Mouse (Mus musculus) ES-E14 (cell line): ENCODE measurements around the gene Slc9b1. TPM values are rescaled to one million over a fixed set of nuclear protein-coding genes. Genes with fewer than 3 reads are reported as not detected.

ENCODE experiments used
- DNase-seq: peaks from one replicate; pipeline ENCODE4 v3.0.0-alpha.2; 2013; ENCODE audit warnings: low read depth, low spot score
- H3K27ac ChIP-seq: 2 replicates; pipeline ENCODE4 v1.5.1; 2012; ENCODE audit warnings: low read depth, mild to moderate bottlenecking, low read length, moderate library complexity, mixed read lengths; ENCODE audit not compliant: poor library complexity, insufficient read depth, severe bottlenecking
- H3K36me3 ChIP-seq: 2 replicates; pipeline ENCODE4 v1.6.1; 2012; ENCODE audit warnings: mild to moderate bottlenecking, low read length, moderate library complexity, mixed read lengths; ENCODE audit not compliant: control insufficient read depth, poor library complexity, insufficient read depth, severe bottlenecking
- H3K4me1 ChIP-seq, 2 experiments: fragments of 150-350 bp in 1 of 2; sonication (generic) in 1 of 2; 2 replicates each; pipeline ENCODE4 v1.6.1; 2012; ENCODE audit warnings: low read length in 2 of 2, mild to moderate bottlenecking in 1 of 2, mixed read lengths in 1 of 2; ENCODE audit not compliant: control insufficient read depth in 2 of 2, insufficient read depth in 2 of 2, poor library complexity in 1 of 2
- H3K4me3 ChIP-seq, 2 experiments: fragments of 150-350 bp in 1 of 2; sonication (generic) in 1 of 2; 2 replicates each; pipeline ENCODE4 v1.5.1; 2012; ENCODE audit warnings: low read length in 2 of 2, low read depth in 1 of 2, mild to moderate bottlenecking in 1 of 2, mixed read lengths in 1 of 2; ENCODE audit not compliant: insufficient read depth in 1 of 2, poor library complexity in 1 of 2, severe bottlenecking in 1 of 2
- H3K9ac ChIP-seq: 2 replicates; pipeline ENCODE4 v1.6.1; 2012; ENCODE audit warnings: low read depth, mild to moderate bottlenecking, low read length, mixed read lengths; ENCODE audit not compliant: poor library complexity, insufficient read depth, severe bottlenecking
- H3K9me3 ChIP-seq: fragments of 150-350 bp; sonication (generic); 2 replicates; pipeline ENCODE4 v1.6.1; 2012; ENCODE audit warnings: low read depth, mild to moderate bottlenecking, low read length; ENCODE audit not compliant: control insufficient read depth, insufficient read depth
- CHD2 ChIP-seq: IDR thresholded peaks from 2 replicates; pipeline ENCODE4 v1.6.1; 2014; ENCODE audit warnings: mild to moderate bottlenecking, low read depth, low read length, inconsistent platforms
- HCFC1 ChIP-seq: IDR thresholded peaks from 2 replicates; pipeline ENCODE4 v1.6.1; 2012; ENCODE audit warnings: low read length, inconsistent platforms, borderline replicate concordance; ENCODE audit not compliant: insufficient read depth
- MAFK ChIP-seq: IDR thresholded peaks from 2 replicates; pipeline ENCODE4 v1.6.1; 2014; ENCODE audit warnings: mild to moderate bottlenecking, low read depth, low read length, inconsistent platforms; ENCODE audit not compliant: insufficient read depth
- ZC3H11A ChIP-seq: IDR thresholded peaks from 2 replicates; pipeline ENCODE4 v1.6.1; 2012; ENCODE audit warnings: low read depth, mild to moderate bottlenecking, inconsistent platforms, low read length, borderline replicate concordance
- ZNF384 ChIP-seq: IDR thresholded peaks from 2 replicates; pipeline ENCODE4 v1.6.1; 2012; ENCODE audit warnings: low read depth, low read length, inconsistent platforms
- in situ Hi-C, 2 experiments: fragments of 600-800 bp; cut with MboI; formaldehyde crosslinking; loops; one replicate each; pipeline ENCODE4 v1.15.1; 2025; ENCODE audit warnings: low sequenced_read_pairs in 2 of 2, inconsistent platforms in 1 of 2; ENCODE audit not compliant: unreplicated experiment in 2 of 2
- total RNA-seq: library from RNA; depleted of rRNA; stranded (reverse); fragments of 300-350 nt; gene quantifications from 2 replicates; pipeline ENCODE4 v1.2.3, GENCODE M21; 2012

The Slc9b1 gene
- total RNA-seq, 1 experiment = 30.1 TPM

DNA sequence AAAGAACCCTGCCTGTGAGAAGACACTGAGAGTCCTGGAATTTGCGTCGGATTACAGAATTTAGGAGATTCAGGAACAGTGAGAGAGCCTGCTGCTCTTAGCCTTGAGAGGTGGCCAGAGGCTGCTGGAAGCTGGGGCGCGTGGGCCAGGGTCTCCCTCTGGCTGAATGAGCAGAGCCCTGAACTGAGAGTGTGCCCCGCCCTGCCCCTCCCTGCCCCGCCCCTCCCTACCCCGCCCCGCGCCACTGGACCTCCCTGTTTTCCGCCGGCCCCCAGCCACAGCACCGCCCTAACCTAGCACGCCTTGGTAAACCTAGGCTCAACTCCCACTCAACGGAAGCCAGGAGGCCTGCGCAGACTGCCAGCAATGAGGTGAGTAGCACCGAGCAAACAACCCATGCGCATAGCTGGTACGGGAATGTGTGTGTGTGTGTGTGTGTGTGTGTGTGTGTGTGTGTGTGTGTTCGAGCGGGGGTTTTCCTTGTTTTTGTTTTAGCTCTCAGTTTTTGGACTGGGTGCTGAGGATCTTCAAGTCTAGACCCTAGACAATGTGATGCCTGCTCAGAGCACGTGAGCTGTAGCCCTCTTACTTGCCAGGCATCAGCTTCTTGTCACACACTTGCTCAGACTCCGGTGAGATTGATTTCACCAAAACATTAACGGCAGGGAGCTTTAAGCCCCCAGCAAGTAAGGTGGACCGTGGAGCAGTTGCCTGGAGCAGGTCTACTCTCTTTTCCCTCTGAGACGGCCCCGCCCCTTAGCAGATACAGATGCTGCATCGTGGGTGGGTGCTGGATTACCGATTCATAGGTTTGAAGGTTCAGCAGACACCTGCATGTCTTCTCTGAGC, 40.2 kb upstream of the Slc9b1 start, which contains the start of gene Slc9b2:
Gene Slc9b2, plus strand, starts transcription at position 290 of the 849 bp plus-strand sequence.
- peak within 1 kb of the TSS; percentile 40 to 45; a peak in 3 of 4 replicates for H3K4me3 ChIP-seq
- peaks cover 0 to 9% of the 10 kb centered on the region in 2 experiments; a peak in 1 of 4 replicates for H3K4me1 ChIP-seq
- H3K27ac ChIP-seq = no peak within 1 kb of the TSS
- in situ Hi-C loops = no loop called here
- DNase-seq = no peak
- H3K9me3 ChIP-seq = no peaks in the 10 kb centered on the region
- TF ChIP-seq CHD2 (no peak), HCFC1 (no peak), ZC3H11A (no peak)
- peak within 1 kb of the TSS; percentile 47; the same call in 1 of the 2 replicates for H3K9ac ChIP-seq
- H3K36me3 ChIP-seq = no peaks in the 10 kb centered on the region

- no peak overlapping the region for H3K27ac ChIP-seq
- in situ Hi-C loops = no loop called here
- peaks cover 0 to 3% of the 10 kb centered on the region in 2 experiments; a peak in 1 of 4 replicates for H3K4me1 ChIP-seq
- no peak overlapping the region for H3K4me3 ChIP-seq
- no peaks in the 10 kb centered on the region for H3K9me3 ChIP-seq
- H3K36me3 ChIP-seq = no peaks in the 10 kb centered on the region
- TF ChIP-seq MAFK = no peak
- no peak for TF ChIP-seq ZC3H11A
- TF ChIP-seq HCFC1 = no peak
- no peak for TF ChIP-seq CHD2
- no peak for TF ChIP-seq ZNF384
- no peak for DNase-seq
- no peak overlapping the region for H3K9ac ChIP-seq
Measured at GRCm38 (mm10) chr3:135312916-135313491, 34.8 kb upstream of the Slc9b1 start.

- no peak overlapping the region for H3K4me3 ChIP-seq
- no peaks in the 10 kb centered on the region for H3K4me1 ChIP-seq
- H3K36me3 ChIP-seq = no peaks in the 10 kb centered on the region
- no peaks in the 10 kb centered on the region for H3K9me3 ChIP-seq
- DNase-seq = no peak
- in situ Hi-C loops = no loop called here
- H3K9ac ChIP-seq = no peak overlapping the region
- H3K27ac ChIP-seq = no peak overlapping the region
- TF ChIP-seq ZNF384 (no peak), HCFC1 (no peak), ZC3H11A (no peak), CHD2 (no peak), MAFK (no peak)
Measured at GRCm38 (mm10) chr3:135313727-135314126, 34.1 kb upstream of the Slc9b1 start.

- no peak for TF ChIP-seq ZC3H11A
- no peak for TF ChIP-seq ZNF384
- TF ChIP-seq MAFK = no peak
- no peak for TF ChIP-seq HCFC1
- TF ChIP-seq CHD2 = no peak
- H3K27ac ChIP-seq = no peak overlapping the region
- no peak overlapping the region for H3K9ac ChIP-seq
- in situ Hi-C loops = no loop called here
- DNase-seq = no peak
- H3K9me3 ChIP-seq = no peaks in the 10 kb centered on the region
- H3K4me3 ChIP-seq = no peak overlapping the region
- no peaks in the 10 kb centered on the region for H3K36me3 ChIP-seq
- no peaks in the 10 kb centered on the region for H3K4me1 ChIP-seq
Measured at GRCm38 (mm10) chr3:135314811-135315210, 33.0 kb upstream of the Slc9b1 start.
